Mouse (Mus musculus) left cerebral cortex, adult 2 months (tissue): ENCODE measurements around the gene Ntsr2. TPM values are rescaled to one million over a fixed set of nuclear protein-coding genes. Genes with fewer than 3 reads are reported as not detected.
"Not testable (repeated sequence)": the region's sequence is repeated elsewhere in the genome, so short reads cannot be mapped to it uniquely, and the experiment has no call there.

Experiments
- DNase-seq, 2 experiments: peaks; one replicate each; pipeline ENCODE4 v3.0.0; 2021 to 2022; ENCODE audit warnings: low spot score in 2 of 2, mixed read lengths in 1 of 2; ENCODE audit errors: extremely low spot score in 1 of 2
- H3K27ac ChIP-seq: fragments of 200-600 bp; 2 replicates; pipeline ENCODE4 v1.8.1; 2022
- H3K4me3 ChIP-seq: fragments of 200-600 bp; 2 replicates; pipeline ENCODE4 v1.8.1; 2022
- CTCF ChIP-seq: fragments of 200-600 bp; IDR thresholded peaks from 2 replicates; pipeline ENCODE4 v1.8.1; 2022; ENCODE audit warnings: antibody characterized with exemption, mild to moderate bottlenecking, moderate library complexity
- intact Hi-C: fragments of 180-260 bp; cut with DNase I; formaldehyde crosslinking; loops from one replicate; pipeline ENCODE4 v1.15.1; 2025
- total RNA-seq, 2 experiments: library from RNA; stranded (reverse); gene quantifications; 2 replicates each; pipeline ENCODE4 v1.2.3; 2021

The Ntsr2 gene
- total RNA-seq, 2 experiments from 2014 or later = 135 to 155 TPM

GRCm38 (mm10) chr12:16655604-16656003 is 2.4 kb downstream of the Ntsr2 start:
- intact Hi-C loops = no loop called here
- no peak for TF ChIP-seq CTCF
- DNase-seq = no peak
- no peak overlapping the region for H3K4me3 ChIP-seq
- peak overlapping the region; percentile 57 for H3K27ac ChIP-seq

GRCm38 (mm10) chr12:16656906-16657875 is 4.0 kb downstream of the Ntsr2 start:
- Histone ChIP-seq H3K27ac (peak overlapping the region; percentile 57), H3K4me3 (no peak overlapping the region)
- DNase-seq = no peak
- intact Hi-C loops = no loop called here
- TF ChIP-seq CTCF = peak; percentile 44

DNA sequence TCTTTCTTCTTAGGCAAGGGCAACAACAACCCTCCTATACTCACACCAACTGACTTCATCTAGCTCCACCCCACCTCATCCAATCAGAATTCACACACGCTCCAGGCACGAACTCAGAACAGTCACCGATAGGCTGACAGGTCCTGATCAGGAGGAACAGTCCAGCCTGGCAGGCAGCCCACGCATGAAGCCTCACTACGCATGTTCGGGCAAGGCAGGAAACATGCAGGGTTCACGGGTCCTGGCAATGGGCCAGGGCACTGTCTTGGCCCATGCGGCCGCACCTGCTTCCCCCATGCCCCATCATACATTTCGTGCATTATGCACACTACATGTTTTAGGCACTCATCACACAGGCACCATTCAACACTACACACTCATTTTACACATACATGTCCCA is 8.3 kb downstream of the Ntsr2 start:
- no peak overlapping the region for H3K27ac ChIP-seq
- H3K4me3 ChIP-seq = no peak overlapping the region
- no peak for TF ChIP-seq CTCF
- intact Hi-C loops = no loop called here
- DNase-seq = no peak

- no peak for DNase-seq
- intact Hi-C loops = no loop called here
- H3K4me3 ChIP-seq = no peak overlapping the region
- TF ChIP-seq CTCF = no peak
- H3K27ac ChIP-seq = peak overlapping the region; percentile 8; the same call in 1 of the 2 replicates
Measured at GRCm38 (mm10) chr12:16661936-16662335, 8.8 kb downstream of the Ntsr2 start.

DNA sequence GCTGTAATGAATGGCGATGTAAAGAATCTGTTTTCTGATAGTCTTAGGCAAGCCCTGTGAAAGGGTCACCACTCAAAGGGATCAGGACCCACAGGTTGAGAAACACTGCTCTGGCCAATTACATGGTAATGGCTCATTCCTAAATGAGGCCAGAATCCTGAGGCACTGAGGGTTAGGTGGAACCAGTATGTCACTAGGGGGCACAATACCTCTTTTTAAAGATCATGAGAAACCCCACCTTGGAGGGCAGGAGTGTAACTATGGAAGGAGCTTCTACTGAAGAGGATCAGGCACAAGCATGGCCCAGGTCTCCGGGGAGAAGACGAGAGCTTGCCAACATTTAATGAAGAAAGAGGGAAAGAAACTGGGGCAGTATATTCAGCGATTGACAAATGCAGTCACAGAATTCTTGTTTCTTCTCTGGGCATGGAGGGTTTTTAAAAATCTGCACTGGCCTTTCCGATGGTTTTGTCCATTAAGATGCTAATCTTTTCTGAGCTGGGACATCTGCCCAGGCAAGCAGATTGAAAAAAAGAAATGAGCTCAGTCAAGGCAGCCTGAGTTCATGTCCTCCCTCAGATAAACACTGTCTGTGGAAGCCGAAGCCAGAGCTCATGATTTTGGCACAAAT is 9.9 kb downstream of the Ntsr2 start:
- DNase-seq = peak in 1 of 2 experiments; percentile 24

GRCm38 (mm10) chr12:16665022-16665421 is 11.8 kb downstream of the Ntsr2 start:
- TF ChIP-seq CTCF = no peak
- DNase-seq = no peak
- H3K4me3 ChIP-seq = no peak overlapping the region
- no peak overlapping the region for H3K27ac ChIP-seq
- intact Hi-C loops = no loop called here

More for the DNA sequence above, 9.9 kb downstream of the Ntsr2 start:
- no peak; the same call in 1 of the 2 replicates for TF ChIP-seq CTCF
- Histone ChIP-seq H3K27ac (peak overlapping the region; percentile 50), H3K4me3 (no peak overlapping the region)
- intact Hi-C loops = no loop called here

DNA sequence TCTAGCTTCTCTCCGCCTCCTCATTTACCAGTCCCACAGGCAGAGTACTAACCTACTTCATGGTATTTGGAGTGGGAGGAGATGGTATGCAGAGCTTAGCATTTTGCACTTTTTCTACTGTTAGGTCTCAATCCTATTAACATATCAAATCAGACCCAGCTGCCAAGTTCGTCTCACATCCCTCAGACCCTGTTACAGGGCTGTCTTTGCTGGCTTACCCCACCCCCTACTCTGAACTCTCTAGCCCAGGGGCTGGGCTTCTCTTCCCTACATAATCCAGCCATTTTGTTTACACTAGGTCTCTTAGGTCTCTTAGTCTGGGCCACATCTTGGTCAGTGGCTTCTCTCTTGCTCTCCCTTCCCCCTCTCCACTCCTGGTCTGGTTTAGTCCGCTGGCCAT is 16.0 kb downstream of the Ntsr2 start:
- H3K27ac ChIP-seq = no peak overlapping the region
- no peak for DNase-seq
- no peak overlapping the region for H3K4me3 ChIP-seq
- no peak for TF ChIP-seq CTCF
- intact Hi-C loops = no loop called here

- no peak overlapping the region for H3K4me3 ChIP-seq
- H3K27ac ChIP-seq = no peak overlapping the region
- DNase-seq = no peak
- TF ChIP-seq CTCF = no peak
- intact Hi-C loops = no loop called here
Measured at GRCm38 (mm10) chr12:16672246-16672645, 19.1 kb downstream of the Ntsr2 start.

- TF ChIP-seq CTCF = no peak
- intact Hi-C loops = no loop called here
- DNase-seq = no peak
- no peak overlapping the region for H3K27ac ChIP-seq
- H3K4me3 ChIP-seq = no peak overlapping the region
Measured at GRCm38 (mm10) chr12:16690631-16691030, 37.4 kb downstream of the Ntsr2 start.

- no peak for TF ChIP-seq CTCF
- intact Hi-C loops = no loop called here
- Histone ChIP-seq H3K4me3 (no peak overlapping the region), H3K27ac (no peak overlapping the region)
- DNase-seq = no peak
Measured at GRCm38 (mm10) chr12:16694783-16695182, 41.6 kb downstream of the Ntsr2 start.

- H3K27ac ChIP-seq, DNase-seq, intact Hi-C loops, H3K4me3 ChIP-seq: not testable (repeated sequence)
Measured at GRCm38 (mm10) chr12:16695252-16695651, 42.1 kb downstream of the Ntsr2 start.

GRCm38 (mm10) chr12:16696146-16696545 is 43.0 kb downstream of the Ntsr2 start:
- intact Hi-C loops = no loop called here
- Histone ChIP-seq H3K4me3 (no peak overlapping the region), H3K27ac (no peak overlapping the region)
- no peak for DNase-seq
- no peak for TF ChIP-seq CTCF
